Mouse (Mus musculus) MEL (cell line): Measurements from ENCODE around the gene Gatad1. TPM values are rescaled to one million over a fixed set of nuclear protein-coding genes. Genes with fewer than 3 reads are reported as not detected.

Experiments
- DNase-seq: peaks from one replicate; pipeline ENCODE4 v3.0.0; 2011; ENCODE audit warnings: low read depth, low spot score
- H3K27ac ChIP-seq: 2 replicates; pipeline ENCODE4 v1.5.1; 2012; ENCODE audit warnings: low read depth, mild to moderate bottlenecking, control low read depth, low read length, moderate library complexity; ENCODE audit not compliant: control insufficient read depth
- H3K27me3 ChIP-seq, 2 experiments: fragments of 150-350 bp in 1 of 2; sonication (generic) in 1 of 2; 2 replicates each; pipeline ENCODE4 v1.6.1; 2012; ENCODE audit warnings: low read length in 2 of 2, mild to moderate bottlenecking in 2 of 2, improper control_type of control experiment in 1 of 2, moderate library complexity in 1 of 2; ENCODE audit not compliant: insufficient read depth in 2 of 2, control insufficient read depth in 1 of 2
- H3K36me3 ChIP-seq, 2 experiments: 2 replicates each; pipeline ENCODE4 v1.6.1; 2012 to 2014; ENCODE audit warnings: low read length in 2 of 2, improper control_type of control experiment in 1 of 2, inconsistent platforms in 1 of 2, mild to moderate bottlenecking in 1 of 2; ENCODE audit not compliant: insufficient read depth in 2 of 2, control insufficient read depth in 1 of 2
- H3K4me1 ChIP-seq, 2 experiments: fragments of 150-350 bp in 1 of 2; sonication (generic) in 1 of 2; 2 replicates each; pipeline ENCODE4 v1.6.1; 2012; ENCODE audit warnings: low read length in 2 of 2, improper control_type of control experiment in 1 of 2, mild to moderate bottlenecking in 1 of 2; ENCODE audit not compliant: insufficient read depth in 2 of 2, control insufficient read depth in 1 of 2
- H3K4me3 ChIP-seq, 2 experiments: fragments of 150-350 bp in 1 of 2; sonication (generic) in 1 of 2; 2 replicates each; pipeline ENCODE4 v1.5.1; 2012; ENCODE audit warnings: low read depth in 2 of 2, low read length in 2 of 2, mild to moderate bottlenecking in 2 of 2, moderate library complexity in 2 of 2, control low read depth in 1 of 2, improper control_type of control experiment in 1 of 2; ENCODE audit not compliant: control insufficient read depth in 1 of 2, insufficient read depth in 1 of 2
- H3K79me2 ChIP-seq: 2 replicates; pipeline ENCODE4 v1.6.1; 2012; ENCODE audit warnings: mild to moderate bottlenecking, low read length, moderate library complexity; ENCODE audit not compliant: control insufficient read depth, poor library complexity, insufficient read depth
- H3K9ac ChIP-seq: 2 replicates; pipeline ENCODE4 v1.6.1; 2012; ENCODE audit warnings: low read depth, mild to moderate bottlenecking, control low read depth, low read length, moderate library complexity; ENCODE audit not compliant: control insufficient read depth, poor library complexity, severe bottlenecking
- H3K9me3 ChIP-seq: fragments of 150-350 bp; sonication (generic); replicated peaks from 2 replicates; pipeline ENCODE4 v1.6.1; 2012; ENCODE audit warnings: mild to moderate bottlenecking, low read length, improper control_type of control experiment, moderate library complexity; ENCODE audit not compliant: insufficient read depth
- BHLHE40 ChIP-seq: IDR thresholded peaks from 2 replicates; pipeline ENCODE4 v1.6.1; 2012; ENCODE audit warnings: low read depth, mild to moderate bottlenecking, inconsistent platforms, low read length, improper control_type of control experiment, borderline replicate concordance
- ELF1 ChIP-seq: IDR thresholded peaks from 2 replicates; pipeline ENCODE4 v1.6.1; 2014; ENCODE audit warnings: low read depth, mild to moderate bottlenecking, inconsistent platforms, low read length, improper control_type of control experiment, moderate library complexity
- ETS1 ChIP-seq: IDR thresholded peaks from 2 replicates; pipeline ENCODE4 v1.6.1; 2012; ENCODE audit warnings: low read depth, mild to moderate bottlenecking, inconsistent platforms, low read length, improper control_type of control experiment, moderate library complexity
- GABPA ChIP-seq: IDR thresholded peaks from 2 replicates; pipeline ENCODE4 v1.6.1; 2012; ENCODE audit warnings: low read depth, mild to moderate bottlenecking, inconsistent platforms, low read length, improper control_type of control experiment, moderate library complexity
- HCFC1 ChIP-seq: IDR thresholded peaks from 2 replicates; pipeline ENCODE4 v1.6.1; 2012; ENCODE audit warnings: low read depth, mild to moderate bottlenecking, inconsistent platforms, low read length, improper control_type of control experiment, moderate library complexity
- JUND ChIP-seq: IDR thresholded peaks from 2 replicates; pipeline ENCODE4 v1.6.1; 2011; ENCODE audit warnings: low read depth, mild to moderate bottlenecking, improper control_type of control experiment, low read length
- MAZ ChIP-seq: IDR thresholded peaks from 2 replicates; pipeline ENCODE4 v1.6.1; 2012; ENCODE audit warnings: low read depth, mild to moderate bottlenecking, inconsistent platforms, low read length, improper control_type of control experiment
- MEF2A ChIP-seq: IDR thresholded peaks from 2 replicates; pipeline ENCODE4 v1.6.1; 2014; ENCODE audit warnings: low read depth, mild to moderate bottlenecking, inconsistent platforms, low read length, improper control_type of control experiment; ENCODE audit not compliant: poor library complexity, insufficient replicate concordance, severe bottlenecking; ENCODE audit errors: extremely low read depth
- NRF1 ChIP-seq: IDR thresholded peaks from 2 replicates; pipeline ENCODE4 v1.6.1; 2014; ENCODE audit warnings: low read depth, mild to moderate bottlenecking, inconsistent platforms, low read length, improper control_type of control experiment, moderate library complexity; ENCODE audit not compliant: poor library complexity, insufficient read depth, severe bottlenecking
- POLR2AphosphoS2 ChIP-seq: IDR thresholded peaks from 2 replicates; pipeline ENCODE4 v1.6.1; 2011; ENCODE audit warnings: low read length, improper control_type of control experiment
- POLR2AphosphoS5 ChIP-seq: IDR thresholded peaks from 2 replicates; pipeline ENCODE4 v1.6.1; 2012; ENCODE audit warnings: low read depth, borderline replicate concordance, mild to moderate bottlenecking, inconsistent platforms, low read length, moderate library complexity, mixed read lengths
- RAD21 ChIP-seq: IDR thresholded peaks from 2 replicates; pipeline ENCODE4 v1.6.1; 2011; ENCODE audit warnings: mild to moderate bottlenecking, low read depth, low read length, improper control_type of control experiment
- SIN3A ChIP-seq: IDR thresholded peaks from 2 replicates; pipeline ENCODE4 v1.6.1; 2012; ENCODE audit warnings: low read length, improper control_type of control experiment, inconsistent platforms
- SMC3 ChIP-seq: IDR thresholded peaks from 2 replicates; pipeline ENCODE4 v1.6.1; 2011; ENCODE audit warnings: low read depth, low read length, improper control_type of control experiment
- TAL1 ChIP-seq: IDR thresholded peaks from 2 replicates; pipeline ENCODE4 v1.6.1; 2012; ENCODE audit warnings: mild to moderate bottlenecking, inconsistent platforms, low read length, moderate library complexity, mixed read lengths
- TBP ChIP-seq: IDR thresholded peaks from 2 replicates; pipeline ENCODE4 v1.8.0; 2011; ENCODE audit warnings: low read depth, low read length, improper control_type of control experiment
- TCF12 ChIP-seq: IDR thresholded peaks from 2 replicates; pipeline ENCODE4 v1.6.1; 2014; ENCODE audit warnings: low read depth, mild to moderate bottlenecking, inconsistent platforms, low read length, improper control_type of control experiment, moderate library complexity
- UBTF ChIP-seq: IDR thresholded peaks from 2 replicates; pipeline ENCODE4 v1.6.1; 2012; ENCODE audit warnings: low read depth, mild to moderate bottlenecking, inconsistent platforms, low read length, improper control_type of control experiment, moderate library complexity, borderline replicate concordance; ENCODE audit not compliant: insufficient read depth
- ZC3H11A ChIP-seq: IDR thresholded peaks from 2 replicates; pipeline ENCODE4 v1.6.1; 2012; ENCODE audit warnings: low read depth, mild to moderate bottlenecking, inconsistent platforms, low read length, improper control_type of control experiment
- ZNF384 ChIP-seq: IDR thresholded peaks from 2 replicates; pipeline ENCODE4 v1.6.1; 2012; ENCODE audit warnings: low read depth, mild to moderate bottlenecking, inconsistent platforms, low read length, improper control_type of control experiment
- polyA plus RNA-seq, 2 experiments: library from polyadenylated mRNA; stranded (reverse) in 1 of 2; unstranded in 1 of 2; fragments of >175 nt in 1 of 2; fragments of >200 nt in 1 of 2; gene quantifications; 2 replicates each; pipeline versions ENCODE4 v1.2.1 to v1.2.4; 2012; ENCODE audit warnings: low replicate concordance in 2 of 2, low read depth in 1 of 2; ENCODE audit not compliant: insufficient read length in 2 of 2, insufficient read depth in 1 of 2, missing spikeins in 1 of 2
- total RNA-seq: library from RNA; depleted of rRNA; stranded (reverse); fragments of 300-350 nt; gene quantifications from 2 replicates; pipeline ENCODE4 v1.2.3, GENCODE M21; 2012

The Gatad1 gene
- total and polyA plus RNA-seq, 3 experiments = 119 to 564 (median 186) TPM

- H3K27me3 ChIP-seq = no peaks in the 10 kb centered on the region
- peaks cover 6 to 25% of the 10 kb centered on the region in 2 experiments for H3K4me1 ChIP-seq
- H3K36me3 ChIP-seq = peaks cover 0 to 23% of the 10 kb centered on the region in 2 experiments; a peak in 3 of 4 replicates
- TF ChIP-seq ELF1 (no peak), RAD21 (no peak), ETS1 (no peak), POLR2AphosphoS5 (no peak), POLR2AphosphoS2 (no peak), GABPA (no peak), BHLHE40 (no peak), MAZ (no peak), ZC3H11A (no peak)
- TF ChIP-seq, all 39 proteins: peak for 0
- Histone ChIP-seq H3K9me3 (no peaks in the 10 kb centered on the region), H3K79me2 (peaks cover 12% of the 10 kb centered on the region), H3K9ac (peak within 1 kb of the TSS; percentile 9; the same call in 1 of the 2 replicates), H3K4me3 (peak within 1 kb of the TSS in 1 of 2 experiments; percentile 5; a peak in 1 of 4 replicates), H3K27ac (peak within 1 kb of the TSS; percentile 64)
- DNase-seq = no peak
Observed at GRCm38 (mm10) chr5:3650881-3651280, 6.1 kb downstream of the Gatad1 start, which contains the start of gene Tmbim7. Gene Tmbim7 (plus strand): TSS chr5:3651181.

- Histone ChIP-seq H3K9ac (no peak overlapping the region), H3K27ac (no peak overlapping the region), H3K79me2 (peaks cover 25% of the 10 kb centered on the region), H3K36me3 (peaks cover 13 to 34% of the 10 kb centered on the region in 2 experiments), H3K4me3 (no peak overlapping the region), H3K4me1 (peaks cover 8 to 28% of the 10 kb centered on the region in 2 experiments), H3K9me3 (no peaks in the 10 kb centered on the region), H3K27me3 (no peaks in the 10 kb centered on the region)
- no peak for DNase-seq
- TF ChIP-seq UBTF (no peak), TBP (no peak), TAL1 (no peak), POLR2AphosphoS5 (no peak), ZNF384 (no peak), SMC3 (no peak), MAZ (no peak), JUND (no peak), TCF12 (no peak), NRF1 (no peak), POLR2AphosphoS2 (no peak), MEF2A (no peak), HCFC1 (no peak), SIN3A (no peak)
Observed at GRCm38 (mm10) chr5:3648849-3649210, 8.2 kb downstream of the Gatad1 start.
